Mouse (Mus musculus) c-Kit-positive CD71-positive TER-119-positive erythroid progenitor cells, embryonic 14.5 days (primary cell): ENCODE data around the gene Tnni2.

Source experiments
- DNase-seq: peaks from one replicate; pipeline ENCODE4 v3.0.0-alpha.2; 2013; ENCODE audit warnings: low spot score

Tnni2 gene

GRCm38 (mm10) chr7:142484780-142485179, 43.2 kb downstream of the Tnni2 start:
- no peak for DNase-seq

- DNase-seq = no peak
These were observed 45.1 kb downstream of the Tnni2 start for GRCm38 (mm10) chr7:142486751-142487162.

GRCm38 (mm10) chr7:142487341-142487859, 45.8 kb downstream of the Tnni2 start:
- DNase-seq = no peak

- no peak for DNase-seq
These were observed 46.4 kb downstream of the Tnni2 start for GRCm38 (mm10) chr7:142488053-142488452.

GRCm38 (mm10) chr7:142493535-142493934, 51.9 kb downstream of the Tnni2 start:
- no peak for DNase-seq
